Mouse (Mus musculus): Measurements from ENCODE around the gene Dnmt3a. TPM values are rescaled to one million over a fixed set of nuclear protein-coding genes. Genes with fewer than 3 reads are reported as not detected.

The Dnmt3a gene
- polyA plus RNA-seq, 1 experiment from 2014 or later = 114 TPM

DNA sequence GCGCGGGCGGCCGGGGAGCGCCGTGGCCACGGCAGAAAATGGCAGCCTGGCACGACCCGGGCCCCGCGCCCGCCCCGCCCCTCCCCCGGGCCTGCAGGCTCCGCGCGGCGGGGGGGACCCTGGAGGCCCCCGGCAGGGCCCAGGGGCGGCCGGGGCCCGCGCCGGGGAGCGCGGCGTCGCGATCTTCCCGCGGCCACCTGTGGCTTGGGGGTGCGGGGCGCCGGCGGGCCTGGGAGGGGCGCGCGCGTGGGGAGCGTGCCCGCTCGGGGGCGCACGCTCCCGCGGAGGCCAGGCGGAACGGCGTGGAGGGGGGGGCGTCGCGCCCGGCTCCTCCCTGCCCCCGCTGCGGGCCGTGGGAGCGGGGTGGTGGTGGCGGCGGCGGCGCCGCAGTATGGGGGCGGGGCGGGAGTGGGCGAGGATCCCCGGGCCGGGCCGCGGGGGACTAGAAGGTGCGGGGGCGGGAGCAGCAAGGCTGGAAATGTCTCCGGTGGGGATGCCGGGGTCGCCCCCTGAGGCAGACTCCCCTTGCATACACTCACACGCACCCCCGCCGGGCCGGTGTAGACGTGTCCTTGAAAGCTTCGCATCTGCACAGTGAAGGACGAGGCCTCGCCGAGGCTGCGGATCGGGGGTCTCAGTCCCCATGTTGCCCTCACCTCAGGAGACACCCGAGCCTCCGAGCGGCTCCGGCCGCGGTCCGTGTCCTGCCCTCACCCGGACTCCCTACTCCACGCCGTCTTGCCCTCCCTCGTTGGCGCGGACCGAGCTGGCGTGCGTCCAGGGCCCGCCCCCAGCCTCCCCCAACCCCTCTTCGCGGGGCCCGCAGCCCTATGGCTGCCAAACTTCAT lies 2.0 kb downstream of the Dnmt3a start:
- peak; percentile 48 for ATAC-seq (ENCODE audit: insufficient number of reproducible peaks, low FRiP score, low TSS enrichment, low read depth)
- peak overlapping the region; percentile 85 for H3K9ac ChIP-seq

DNA sequence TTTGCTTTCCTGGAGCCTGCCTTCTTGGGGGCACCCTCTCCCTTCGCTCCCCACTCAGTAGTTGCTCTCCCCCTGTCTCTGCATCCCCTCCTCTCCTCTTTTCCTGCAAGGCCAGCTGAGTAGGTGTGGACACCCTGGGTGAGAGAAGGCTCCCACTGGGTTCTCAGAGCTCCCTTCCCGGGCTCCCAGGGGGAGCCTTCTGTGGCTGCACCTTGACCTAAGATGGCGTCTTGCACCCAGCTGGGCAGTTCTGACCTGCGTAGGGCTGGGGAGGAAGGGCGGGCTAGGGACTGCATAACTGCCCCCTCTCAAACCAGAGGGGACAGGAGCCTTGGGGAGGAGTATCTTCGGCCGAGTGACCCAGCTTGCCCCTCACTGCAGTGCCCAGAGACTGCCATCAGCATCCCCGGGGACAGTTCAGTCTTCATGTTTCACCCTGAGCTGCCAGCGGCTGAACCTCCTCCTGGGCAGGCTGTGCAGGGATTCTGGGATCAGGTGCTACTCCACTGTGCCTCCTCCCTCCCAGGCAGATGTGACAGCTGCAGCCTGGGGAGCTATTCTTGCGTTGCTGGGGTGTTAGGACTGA lies 2.7 kb downstream of the Dnmt3a start:
- H3K4me1 ChIP-seq = peaks cover 58% of the 10 kb centered on the region
- H3K36me3 ChIP-seq = no peaks in the 10 kb centered on the region
- no peak; the same call in none of the 2 replicates for ATAC-seq (ENCODE audit: insufficient number of reproducible peaks, low FRiP score, low TSS enrichment, low read depth)
- H3K9ac ChIP-seq = peak overlapping the region; percentile 85
- no peaks in the 10 kb centered on the region for H3K27me3 ChIP-seq
- WGBS = 6% methylated on average over 10 of the region's 10 CpGs
- H3K27ac ChIP-seq (replicated peaks) = peak overlapping the region; percentile 94
- no peaks in the 10 kb centered on the region for H3K9me3 ChIP-seq (replicated peaks)
- H3K4me3 ChIP-seq (replicated peaks) = peak overlapping the region; percentile 71
- H3K4me2 ChIP-seq (replicated peaks) = peak overlapping the region; percentile 73

More for the DNA sequence above, 2.0 kb downstream of the Dnmt3a start:
- peak overlapping the region; percentile 94 for H3K27ac ChIP-seq (replicated peaks)
- H3K4me2 ChIP-seq (replicated peaks) = peak overlapping the region; percentile 73
- H3K4me3 ChIP-seq (replicated peaks) = peak overlapping the region; percentile 71
- no peaks in the 10 kb centered on the region for H3K36me3 ChIP-seq
- H3K27me3 ChIP-seq = no peaks in the 10 kb centered on the region
- no peaks in the 10 kb centered on the region for H3K9me3 ChIP-seq (replicated peaks)
- WGBS = 1% methylated on average over 88 of the region's 105 CpGs
- peaks cover 52% of the 10 kb centered on the region for H3K4me1 ChIP-seq

DNA sequence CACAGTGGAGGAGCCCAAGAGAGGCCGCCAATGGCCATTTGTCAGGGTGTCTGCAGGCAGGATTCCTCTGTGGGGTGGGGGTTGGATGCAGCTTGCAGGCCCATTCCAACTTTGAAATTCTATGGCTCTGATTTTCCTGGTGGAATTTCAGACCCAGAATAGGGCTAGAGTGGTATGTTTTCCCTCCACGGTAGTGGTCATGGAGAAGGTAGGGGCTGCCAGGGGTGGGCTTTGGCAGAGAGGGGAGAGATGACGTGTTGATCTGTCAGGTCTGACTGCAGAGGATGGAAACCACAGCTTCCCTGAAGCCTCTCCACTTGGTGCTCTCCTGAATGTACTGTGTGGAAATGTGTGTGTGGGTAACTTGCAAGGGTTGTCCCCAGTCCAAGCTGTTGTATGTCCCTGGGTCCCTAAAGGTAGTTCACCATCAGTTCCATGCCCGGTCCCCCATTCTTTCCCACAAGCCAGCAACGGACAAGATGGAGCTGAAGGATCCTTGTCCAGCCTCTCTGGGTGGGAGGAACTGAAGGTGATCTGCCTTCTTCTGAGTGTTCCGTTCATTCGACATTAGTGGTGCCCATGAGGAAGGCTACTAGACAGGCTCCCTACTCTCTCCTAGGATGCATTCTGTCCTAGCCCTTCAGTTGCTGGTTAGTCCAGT lies 3.8 kb downstream of the Dnmt3a start:
- WGBS = 59% methylated on average over 7 of the region's 7 CpGs

DNA sequence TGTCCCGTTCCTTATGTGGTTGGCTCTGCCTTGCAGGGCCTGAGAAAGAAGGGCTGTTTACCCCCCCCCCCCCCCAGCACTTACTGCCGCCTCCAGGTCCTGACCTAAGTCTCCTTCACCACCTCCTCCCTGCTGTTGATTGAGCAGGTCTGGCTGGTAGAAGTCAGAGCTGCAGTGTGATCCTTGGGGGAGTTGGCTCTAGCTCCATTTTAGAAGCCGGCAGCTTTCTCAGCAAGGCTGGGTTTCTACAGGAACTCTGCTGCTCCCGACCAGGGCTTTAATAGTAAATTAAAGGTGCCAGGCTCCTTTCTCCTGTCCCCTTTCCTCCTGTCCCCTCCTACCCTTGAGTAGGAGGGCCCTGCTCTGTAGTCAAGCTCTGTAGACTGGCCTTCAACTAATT lies 4.6 kb downstream of the Dnmt3a start:
- Histone ChIP-seq H3K9me3 (replicated peaks) (no peaks in the 10 kb centered on the region), H3K27ac (replicated peaks) (peak overlapping the region; percentile 36), H3K4me1 (peaks cover 66% of the 10 kb centered on the region), H3K9ac (no peak overlapping the region), H3K27me3 (no peaks in the 10 kb centered on the region), H3K4me2 (replicated peaks) (peak overlapping the region; percentile 27; the same call in 1 of the 2 replicates), H3K36me3 (no peaks in the 10 kb centered on the region; the same call in 1 of the 2 replicates), H3K4me3 (replicated peaks) (no peak overlapping the region; the same call in 1 of the 2 replicates)
- WGBS = 24% methylated on average over 4 of the region's 4 CpGs
- ATAC-seq (ENCODE audit: insufficient number of reproducible peaks, low FRiP score, low TSS enrichment, low read depth) = no peak

More for the DNA sequence above, 3.8 kb downstream of the Dnmt3a start:
- no peaks in the 10 kb centered on the region for H3K27me3 ChIP-seq
- H3K9me3 ChIP-seq (replicated peaks) = no peaks in the 10 kb centered on the region
- no peak overlapping the region for H3K9ac ChIP-seq
- H3K4me1 ChIP-seq = peaks cover 58% of the 10 kb centered on the region
- H3K4me2 ChIP-seq (replicated peaks) = 0 out of 2 replicates have a peak overlapping the region, but pooled peaks have one; percentile 73
- H3K36me3 ChIP-seq = no peaks in the 10 kb centered on the region
- no peak overlapping the region for H3K4me3 ChIP-seq (replicated peaks)
- H3K27ac ChIP-seq (replicated peaks) = 0 out of 2 replicates have a peak overlapping the region, but pooled peaks have one; percentile 17
- ATAC-seq (ENCODE audit: insufficient number of reproducible peaks, low FRiP score, low TSS enrichment, low read depth) = no peak

DNA sequence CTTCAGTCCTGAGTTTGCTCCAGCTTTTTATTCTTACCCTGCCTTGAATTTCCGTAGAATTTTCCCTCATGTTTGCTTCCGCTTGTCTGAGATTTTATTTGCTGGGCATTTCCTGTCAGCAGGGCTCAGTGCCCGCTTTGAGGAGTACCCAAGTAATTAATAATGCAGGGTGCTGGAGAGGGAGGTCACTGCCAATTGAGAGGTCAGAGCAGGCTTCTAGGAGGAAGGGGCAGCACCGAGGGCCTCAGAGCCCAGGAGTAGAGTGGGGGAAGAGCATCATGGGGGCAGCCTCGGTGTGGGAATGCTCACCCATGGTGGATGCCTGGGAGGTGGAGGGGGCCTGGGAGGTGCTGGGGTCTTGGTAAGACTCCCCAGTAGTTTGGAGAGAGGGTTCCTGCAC lies 5.8 kb downstream of the Dnmt3a start:
- peaks cover 68% of the 10 kb centered on the region for H3K4me1 ChIP-seq
- H3K27ac ChIP-seq (replicated peaks) = peak overlapping the region; percentile 30
- H3K36me3 ChIP-seq = no peaks in the 10 kb centered on the region; the same call in 1 of the 2 replicates
- no peak overlapping the region for H3K4me3 ChIP-seq (replicated peaks)
- no peaks in the 10 kb centered on the region for H3K9me3 ChIP-seq (replicated peaks)
- H3K9ac ChIP-seq = no peak overlapping the region
- no peak overlapping the region for H3K4me2 ChIP-seq (replicated peaks)
- WGBS = 22% methylated on average over 5 of the region's 5 CpGs
- ATAC-seq (ENCODE audit: insufficient number of reproducible peaks, low FRiP score, low TSS enrichment, low read depth) = no peak
- H3K27me3 ChIP-seq = no peaks in the 10 kb centered on the region

DNA sequence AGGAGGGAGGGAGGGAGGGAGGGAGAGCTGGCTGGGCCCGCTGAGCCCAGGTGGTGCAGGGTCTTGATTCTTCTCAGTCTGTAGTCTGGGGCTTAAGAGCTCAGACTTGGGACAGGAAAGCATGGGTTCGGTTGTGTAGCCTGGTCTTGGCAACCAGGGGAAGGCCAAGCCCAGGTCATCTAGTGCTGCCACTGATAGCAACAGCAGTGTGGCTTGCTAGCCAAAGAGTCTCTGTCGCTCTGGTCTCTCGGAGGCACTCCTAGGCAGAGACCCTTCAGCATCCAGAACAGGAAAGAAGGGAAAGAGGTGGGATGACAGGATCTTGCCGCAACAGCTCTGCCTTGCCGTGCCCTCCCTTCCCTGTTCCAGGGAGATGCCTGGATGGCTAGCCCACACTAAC lies 6.4 kb downstream of the Dnmt3a start:
- H3K36me3 ChIP-seq = no peaks in the 10 kb centered on the region; the same call in 1 of the 2 replicates
- H3K9ac ChIP-seq = no peak overlapping the region
- no peaks in the 10 kb centered on the region for H3K9me3 ChIP-seq (replicated peaks)
- no peaks in the 10 kb centered on the region for H3K27me3 ChIP-seq
- ATAC-seq (ENCODE audit: insufficient number of reproducible peaks, low FRiP score, low TSS enrichment, low read depth) = no peak
- no peak overlapping the region for H3K27ac ChIP-seq (replicated peaks)
- H3K4me3 ChIP-seq (replicated peaks) = no peak overlapping the region
- peaks cover 75% of the 10 kb centered on the region for H3K4me1 ChIP-seq
- 64% methylated on average over 6 of the region's 6 CpGs for WGBS
- no peak overlapping the region for H3K4me2 ChIP-seq (replicated peaks)

DNA sequence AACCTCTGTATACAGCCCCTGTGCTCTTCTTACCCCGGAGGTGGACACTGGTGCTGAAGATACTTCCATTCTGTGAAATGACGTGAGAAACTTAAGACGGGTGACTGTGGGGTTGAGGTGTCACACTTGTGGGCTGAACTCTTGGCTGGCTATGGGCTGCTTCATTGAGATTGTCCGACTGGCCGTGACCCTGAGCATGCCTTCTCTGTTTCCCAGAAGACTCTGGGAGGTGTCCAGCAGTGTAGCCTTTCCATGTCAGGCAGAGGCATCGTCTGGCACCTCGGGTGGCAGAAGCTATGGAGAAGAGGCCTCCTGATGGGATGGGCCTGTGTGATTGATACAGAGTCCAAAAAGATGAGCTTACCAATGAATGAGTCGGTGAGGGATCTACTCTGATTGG lies 7.3 kb downstream of the Dnmt3a start:
- no peak for ATAC-seq (ENCODE audit: insufficient number of reproducible peaks, low FRiP score, low TSS enrichment, low read depth)
- peaks cover 82% of the 10 kb centered on the region for H3K4me1 ChIP-seq
- no peaks in the 10 kb centered on the region; the same call in 1 of the 2 replicates for H3K36me3 ChIP-seq
- no peak overlapping the region for H3K4me3 ChIP-seq (replicated peaks)
- no peak overlapping the region for H3K4me2 ChIP-seq (replicated peaks)
- H3K9me3 ChIP-seq (replicated peaks) = no peaks in the 10 kb centered on the region
- H3K27ac ChIP-seq (replicated peaks) = no peak overlapping the region
- 91% methylated on average over 8 of the region's 8 CpGs for WGBS
- no peaks in the 10 kb centered on the region for H3K27me3 ChIP-seq
- no peak overlapping the region for H3K9ac ChIP-seq

DNA sequence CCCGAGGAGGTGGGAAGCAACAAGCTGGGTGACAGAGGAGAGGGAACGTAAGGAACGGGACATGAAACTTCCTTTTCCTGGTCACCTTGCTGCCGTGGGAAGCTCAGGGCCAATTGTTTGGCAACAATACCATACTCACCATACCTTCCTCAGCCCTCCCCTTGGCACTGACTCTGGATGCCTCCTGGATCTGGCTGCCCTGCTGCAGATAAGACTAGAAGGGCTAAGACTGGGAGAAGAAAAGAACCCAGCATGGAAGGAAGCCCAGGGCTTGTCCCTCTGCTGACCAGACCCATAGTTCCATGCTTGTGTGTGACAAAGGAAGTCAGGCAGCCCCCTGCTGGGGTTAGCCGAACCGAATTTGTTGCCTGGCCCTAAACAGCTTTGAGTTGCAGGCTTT lies 9.6 kb downstream of the Dnmt3a start:
- Histone ChIP-seq H3K4me1 (peaks cover 81% of the 10 kb centered on the region), H3K9ac (no peak overlapping the region), H3K36me3 (no peaks in the 10 kb centered on the region; the same call in 1 of the 2 replicates), H3K4me3 (replicated peaks) (no peak overlapping the region), H3K27me3 (no peaks in the 10 kb centered on the region), H3K9me3 (replicated peaks) (no peaks in the 10 kb centered on the region), H3K4me2 (replicated peaks) (no peak overlapping the region), H3K27ac (replicated peaks) (no peak overlapping the region)
- ATAC-seq (ENCODE audit: insufficient number of reproducible peaks, low FRiP score, low TSS enrichment, low read depth) = no peak
- 48% methylated on average over 6 of the region's 6 CpGs for WGBS

DNA sequence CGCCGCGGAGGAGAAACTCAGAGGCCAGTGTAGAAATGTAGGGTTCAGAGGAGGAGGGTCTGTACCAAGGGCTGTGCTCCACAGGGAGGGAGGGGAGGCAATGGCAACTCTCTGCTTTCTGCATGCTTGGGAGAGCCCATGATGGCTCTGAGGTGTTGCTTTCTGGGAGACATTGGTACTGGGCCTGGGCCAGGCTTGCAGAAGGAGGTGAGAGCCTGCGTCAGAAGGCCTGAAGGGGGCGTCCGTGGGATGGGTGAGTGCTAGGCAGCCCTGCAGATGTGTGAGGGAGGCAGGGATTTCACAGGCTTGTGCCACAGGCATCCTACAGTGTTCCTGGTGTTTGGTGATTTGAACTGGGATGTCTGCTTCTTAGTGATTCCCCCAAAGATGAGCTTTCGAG lies 11.2 kb downstream of the Dnmt3a start:
- no peak for ATAC-seq (ENCODE audit: insufficient number of reproducible peaks, low FRiP score, low TSS enrichment, low read depth)

DNA sequence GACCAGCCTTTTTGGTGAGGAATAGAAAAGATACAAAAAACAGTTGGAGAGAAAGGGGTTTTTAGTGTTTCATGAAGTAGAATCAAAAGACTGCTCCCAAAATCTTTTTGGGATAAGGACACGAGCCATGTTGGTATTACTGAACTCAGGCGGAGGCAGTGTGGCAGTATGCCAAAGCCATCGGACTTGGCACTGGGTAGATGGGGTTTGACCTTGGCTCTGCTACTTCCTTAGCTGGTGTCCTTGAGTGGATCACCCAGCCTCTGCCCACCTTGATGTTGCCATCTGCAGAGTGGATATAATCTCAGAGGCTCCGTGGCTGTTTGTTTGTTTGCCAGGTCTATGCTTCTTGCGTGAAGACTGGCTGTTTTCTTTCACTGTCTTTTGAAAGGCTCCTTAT lies 11.8 kb downstream of the Dnmt3a start:
- Histone ChIP-seq H3K9me3 (replicated peaks) (no peaks in the 10 kb centered on the region), H3K4me2 (replicated peaks) (no peak overlapping the region), H3K4me3 (replicated peaks) (no peak overlapping the region), H3K9ac (no peak overlapping the region), H3K27me3 (no peaks in the 10 kb centered on the region), H3K4me1 (peaks cover 76% of the 10 kb centered on the region), H3K36me3 (no peaks in the 10 kb centered on the region; the same call in 1 of the 2 replicates), H3K27ac (replicated peaks) (peak overlapping the region; percentile 49; the same call in 1 of the 2 replicates)
- WGBS = 59% methylated on average over 5 of the region's 5 CpGs
- no peak for ATAC-seq (ENCODE audit: insufficient number of reproducible peaks, low FRiP score, low TSS enrichment, low read depth)

More for the DNA sequence above, 11.2 kb downstream of the Dnmt3a start:
- H3K4me1 ChIP-seq = peaks cover 79% of the 10 kb centered on the region
- H3K9ac ChIP-seq = no peak overlapping the region
- H3K4me2 ChIP-seq (replicated peaks) = no peak overlapping the region
- H3K9me3 ChIP-seq (replicated peaks) = no peaks in the 10 kb centered on the region
- H3K4me3 ChIP-seq (replicated peaks) = no peak overlapping the region
- no peak overlapping the region for H3K27ac ChIP-seq (replicated peaks)
- H3K27me3 ChIP-seq = no peaks in the 10 kb centered on the region
- WGBS = 57% methylated on average over 7 of the region's 7 CpGs
- no peaks in the 10 kb centered on the region; the same call in 1 of the 2 replicates for H3K36me3 ChIP-seq

DNA sequence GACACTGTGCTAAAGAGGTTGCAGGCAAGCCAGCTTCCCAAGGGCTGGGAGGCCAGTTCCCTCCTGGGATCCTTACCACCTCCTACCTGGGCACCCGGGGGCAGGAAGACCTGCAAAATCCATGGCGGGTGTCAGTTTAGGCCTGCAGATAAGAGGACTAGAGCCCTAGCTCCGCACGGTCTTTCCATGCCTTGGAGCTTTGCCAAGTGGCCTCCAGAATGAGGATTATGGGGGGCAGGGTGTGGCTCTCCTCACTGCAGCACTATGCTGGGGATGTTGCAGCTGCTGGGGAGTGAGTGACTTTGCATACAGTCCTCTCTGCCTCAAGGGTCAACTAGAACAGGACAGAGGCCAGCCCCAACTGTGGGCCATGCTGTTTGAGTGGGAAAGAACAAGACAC lies 14.1 kb downstream of the Dnmt3a start:
- Histone ChIP-seq H3K4me1 (peaks cover 88% of the 10 kb centered on the region), H3K4me2 (replicated peaks) (no peak overlapping the region), H3K9ac (no peak overlapping the region), H3K4me3 (replicated peaks) (no peak overlapping the region), H3K9me3 (replicated peaks) (no peaks in the 10 kb centered on the region), H3K36me3 (no peaks in the 10 kb centered on the region; the same call in 1 of the 2 replicates), H3K27ac (replicated peaks) (no peak overlapping the region), H3K27me3 (no peaks in the 10 kb centered on the region)
- ATAC-seq (ENCODE audit: insufficient number of reproducible peaks, low FRiP score, low TSS enrichment, low read depth) = no peak
- WGBS = 44% methylated on average over 4 of the region's 4 CpGs
